Mouse (Mus musculus) c-Kit-positive CD71-positive TER-119-positive erythroid progenitor cells, embryonic 14.5 days (primary cell): Measurements from ENCODE around the gene Cilp2.

Experiments
- DNase-seq: peaks from one replicate; pipeline ENCODE4 v3.0.0-alpha.2; 2013; ENCODE audit warnings: low spot score

Cilp2 gene

DNA sequence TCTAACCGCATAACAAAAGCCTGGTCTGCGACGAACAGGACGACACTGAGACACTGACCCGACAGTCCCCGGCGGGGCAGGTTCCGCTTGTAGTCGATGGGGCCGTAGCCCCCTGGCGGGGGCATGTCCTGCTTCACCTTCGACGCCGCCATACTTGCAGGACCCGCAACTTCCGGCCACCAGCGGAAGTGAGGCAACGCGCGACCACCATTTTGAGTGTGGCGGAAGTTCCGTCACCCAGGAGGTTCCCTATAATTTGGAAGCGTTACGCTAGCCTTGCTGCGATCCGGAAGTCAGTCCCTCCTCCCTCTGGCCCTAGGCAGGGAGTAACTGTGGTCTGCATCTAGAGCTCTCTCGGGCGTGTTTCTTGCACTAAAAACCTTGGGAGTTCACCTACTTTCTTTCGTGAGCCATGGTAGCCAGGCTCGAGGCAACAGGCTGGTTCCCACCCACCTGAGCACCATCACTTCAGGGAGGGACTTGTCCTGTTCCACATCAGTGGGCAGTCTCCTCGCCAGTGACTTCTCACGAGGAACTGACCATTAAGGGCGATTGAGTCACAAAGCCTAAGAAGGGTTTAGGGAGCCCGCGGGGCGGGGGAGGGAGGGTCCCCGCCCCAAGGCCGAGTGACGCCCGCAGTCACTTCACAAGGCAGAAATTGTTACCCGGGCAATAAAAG is 14.1 kb upstream of the Cilp2 start:
- DNase-seq, result peak; percentile 95

DNA sequence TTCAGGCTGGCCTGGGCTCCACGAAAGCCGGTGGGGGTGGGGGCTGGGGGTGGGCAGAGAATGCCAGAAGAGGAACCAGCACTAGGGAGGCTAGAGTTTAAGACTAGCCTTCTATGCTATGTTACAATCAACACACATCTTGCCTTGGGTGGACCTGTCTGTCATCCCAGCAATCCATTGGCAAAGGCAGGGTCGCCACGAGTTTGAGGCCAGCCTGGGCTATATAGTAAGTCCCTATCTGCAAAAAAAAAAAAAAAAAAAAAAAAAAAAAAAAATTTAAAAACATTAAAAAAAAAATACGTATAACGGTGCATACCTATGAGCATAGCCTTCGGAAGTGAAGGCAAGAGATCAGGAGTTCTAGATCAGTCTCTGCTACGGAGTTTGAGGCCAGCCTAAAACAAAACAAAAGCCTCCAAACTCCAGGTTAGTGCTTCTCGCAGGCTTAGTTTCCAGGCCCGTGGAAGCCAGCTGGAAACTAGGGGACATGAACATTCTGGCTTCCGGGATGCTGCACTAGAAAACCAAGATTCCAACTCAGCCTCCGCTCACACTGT is 13.5 kb upstream of the Cilp2 start:
- DNase-seq, result no peak

DNA sequence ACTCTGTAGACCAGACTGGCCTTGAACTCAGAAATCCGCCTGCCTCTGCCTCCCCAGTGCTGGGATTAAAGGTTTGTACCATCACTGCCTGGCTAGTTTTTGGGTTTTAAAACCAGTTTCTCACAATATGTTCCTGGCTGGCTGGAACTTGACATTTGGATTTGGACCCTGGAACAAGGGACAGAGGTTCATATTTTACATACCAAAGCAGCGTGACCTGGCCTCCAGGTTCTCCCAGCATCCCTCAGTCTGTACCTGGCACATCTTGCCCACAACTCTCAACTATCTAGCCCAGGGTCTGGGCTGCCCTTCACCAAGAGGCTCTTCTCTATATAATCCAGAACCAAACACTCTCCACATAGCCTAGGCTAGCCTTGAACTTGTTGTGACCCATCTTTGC is 12.4 kb upstream of the Cilp2 start:
- DNase-seq, result no peak

DNA sequence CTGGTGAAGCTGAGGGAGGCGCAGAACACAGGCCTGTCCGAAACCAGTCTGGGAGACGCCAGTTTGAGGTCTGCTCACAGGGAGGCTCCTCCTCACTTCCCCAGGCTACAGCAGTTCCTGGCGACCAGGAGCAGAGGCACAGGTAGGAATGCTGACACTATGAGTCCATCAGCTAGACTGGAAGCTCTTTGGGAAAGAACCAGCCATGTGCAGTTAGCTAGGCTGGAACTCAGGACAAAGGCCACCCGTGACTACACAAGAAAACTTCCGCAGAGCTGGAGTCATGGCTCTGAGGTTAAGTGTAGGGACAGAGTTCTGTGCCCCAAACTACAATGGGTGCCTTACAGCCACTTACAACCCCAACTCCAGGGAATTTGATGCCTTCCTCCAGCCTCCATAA is 10.4 kb upstream of the Cilp2 start:
- no peak for DNase-seq

DNA sequence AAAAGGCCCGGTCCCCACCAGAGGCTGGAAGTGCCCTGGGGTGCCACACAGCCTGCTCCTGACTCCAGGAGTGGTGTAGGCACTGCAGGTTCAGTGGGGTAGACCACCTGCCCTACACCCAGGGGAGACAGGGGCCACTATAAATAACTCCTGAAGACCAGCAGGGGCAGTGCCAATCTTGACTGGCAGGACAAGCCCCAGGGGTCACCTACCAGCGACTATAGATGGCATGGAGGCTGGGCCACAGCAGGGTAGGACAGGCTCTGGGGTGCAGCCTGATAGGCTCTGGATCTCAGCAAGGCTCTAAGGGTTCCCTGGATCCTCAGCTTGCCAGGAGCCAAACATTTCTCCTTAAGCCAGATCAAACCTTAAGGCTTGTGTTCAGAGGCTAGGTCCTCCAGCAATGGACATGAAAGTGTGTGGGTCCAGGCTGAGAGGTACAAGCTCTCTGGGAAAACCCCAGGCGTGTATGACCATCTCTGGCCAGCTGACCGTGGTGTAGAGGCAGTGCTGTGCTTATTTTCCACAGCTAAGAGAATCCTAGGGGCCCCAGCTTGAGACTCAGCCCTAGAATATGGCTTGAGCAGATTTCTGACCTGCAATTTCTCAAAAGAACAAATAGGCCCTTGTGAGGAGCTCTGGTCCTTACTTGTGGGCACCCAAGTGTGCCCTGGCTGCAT is 8.4 kb upstream of the Cilp2 start:
- no peak for DNase-seq

DNA sequence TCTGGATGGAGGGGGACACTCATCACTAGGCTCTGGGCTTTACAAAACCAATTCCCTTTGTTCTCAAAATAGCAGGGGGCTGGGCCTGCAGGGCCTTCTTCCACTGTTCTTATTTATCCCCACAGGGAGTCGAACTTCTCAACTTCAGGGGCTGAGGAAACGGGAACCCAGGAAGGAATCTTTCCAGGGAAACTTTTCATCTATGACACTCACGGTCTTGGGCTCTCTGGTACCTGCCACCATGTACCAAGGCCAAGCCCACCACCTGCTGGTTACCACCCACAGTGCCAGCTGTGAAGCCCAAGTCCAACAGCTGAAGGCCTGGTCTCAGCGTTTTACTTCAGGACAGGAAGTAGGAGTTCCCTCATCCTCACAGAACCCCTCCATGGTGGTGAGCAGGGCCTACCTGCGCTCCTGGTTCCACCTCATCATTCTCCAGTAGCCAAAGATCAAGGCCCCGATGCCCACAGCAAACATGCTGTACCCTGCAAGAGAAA is 7.4 kb upstream of the Cilp2 start:
- DNase-seq, result no peak

DNA sequence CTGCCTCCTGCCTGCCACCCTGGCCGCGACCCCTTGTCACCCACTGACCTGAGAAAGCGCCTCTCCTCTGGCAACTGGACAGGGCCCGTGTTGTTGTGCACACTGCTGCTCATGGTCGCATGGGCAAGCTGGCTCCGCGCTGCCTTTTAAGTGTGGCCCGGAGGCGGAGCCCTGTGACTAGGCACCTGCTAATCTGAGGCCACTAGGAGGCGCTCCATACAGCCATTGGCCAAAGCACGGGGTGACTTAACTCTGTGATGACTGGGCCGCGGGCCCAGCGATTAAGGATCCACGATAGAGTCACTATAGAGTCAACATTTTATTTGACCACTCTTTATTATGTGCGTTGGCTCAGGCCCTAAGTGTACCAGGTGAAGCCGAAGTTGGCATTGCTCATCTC is 6.4 kb upstream of the Cilp2 start:
- peak; percentile 62 for DNase-seq

DNA sequence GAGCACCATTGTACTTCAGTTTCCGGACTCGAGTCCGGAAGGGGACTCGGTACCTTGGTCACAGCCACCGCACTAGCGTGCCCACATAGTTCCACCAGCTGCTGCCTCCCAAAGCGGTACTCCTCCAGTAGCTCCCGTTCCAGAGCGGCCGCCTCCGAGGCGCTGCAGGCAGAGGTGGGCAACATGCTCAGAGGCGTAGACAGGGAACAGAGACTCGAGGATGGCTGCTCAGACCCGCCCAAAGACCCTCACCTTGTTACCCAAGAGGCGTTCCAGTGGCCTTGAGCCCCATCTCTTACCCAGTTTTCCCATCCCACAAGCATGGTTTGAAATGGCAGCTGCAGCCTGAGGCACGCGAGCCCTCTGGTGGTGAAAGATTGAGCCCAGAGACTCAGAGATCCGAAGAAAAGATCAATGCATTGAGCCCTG is 3.3 kb upstream of the Cilp2 start:
- peak; percentile 34 for DNase-seq

DNA sequence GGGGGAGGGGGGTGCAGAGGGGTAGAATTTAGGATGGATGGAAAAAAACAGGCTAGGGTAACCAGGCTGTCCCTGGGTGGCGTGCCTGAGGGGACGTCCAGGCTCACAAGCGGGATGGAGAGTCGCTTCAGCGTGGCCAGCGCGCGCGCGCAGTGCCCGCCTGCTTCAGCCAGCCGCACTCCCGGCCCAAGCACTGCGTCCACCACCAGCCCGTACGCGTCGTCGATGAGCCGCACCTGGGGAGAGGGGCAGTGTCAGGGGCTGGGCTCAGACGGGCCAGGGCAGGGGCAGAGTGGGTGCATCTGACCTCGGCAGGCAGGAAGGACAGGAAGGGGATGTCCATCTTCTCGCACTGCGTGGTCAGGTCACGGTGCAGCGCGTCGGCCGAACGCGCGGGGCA is 1.4 kb upstream of the Cilp2 start:
- no peak for DNase-seq

DNA sequence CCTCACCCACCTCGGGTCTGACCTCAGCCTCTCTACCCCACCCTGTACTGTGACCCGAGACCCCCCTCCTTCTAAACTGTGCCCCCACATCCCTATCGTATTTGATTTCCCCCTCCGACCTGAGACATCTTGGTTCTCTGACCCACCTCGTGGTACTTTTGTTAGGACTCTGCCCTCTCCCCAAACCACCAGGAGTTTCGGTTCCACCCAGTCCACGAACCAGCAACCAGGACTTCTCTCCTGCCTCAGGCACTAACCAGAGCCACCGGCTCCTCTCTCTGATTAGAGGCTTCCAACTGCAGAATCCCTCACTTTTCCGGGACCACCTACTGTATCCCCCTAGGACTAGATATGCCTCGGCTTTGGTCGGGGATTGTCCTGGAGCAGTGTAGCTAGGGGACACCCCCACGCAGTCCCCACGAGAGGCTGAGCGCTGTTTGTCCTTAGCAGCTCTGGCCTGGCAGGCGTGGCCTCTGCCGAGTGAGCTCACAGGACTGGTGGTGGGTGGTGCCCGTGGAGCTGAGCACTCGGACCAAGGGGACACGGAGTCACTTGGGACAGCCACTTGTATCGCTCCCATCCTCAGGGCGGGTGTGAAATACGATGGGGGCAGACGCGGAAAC is 868 bp upstream of the Cilp2 start:
- no peak for DNase-seq

DNA sequence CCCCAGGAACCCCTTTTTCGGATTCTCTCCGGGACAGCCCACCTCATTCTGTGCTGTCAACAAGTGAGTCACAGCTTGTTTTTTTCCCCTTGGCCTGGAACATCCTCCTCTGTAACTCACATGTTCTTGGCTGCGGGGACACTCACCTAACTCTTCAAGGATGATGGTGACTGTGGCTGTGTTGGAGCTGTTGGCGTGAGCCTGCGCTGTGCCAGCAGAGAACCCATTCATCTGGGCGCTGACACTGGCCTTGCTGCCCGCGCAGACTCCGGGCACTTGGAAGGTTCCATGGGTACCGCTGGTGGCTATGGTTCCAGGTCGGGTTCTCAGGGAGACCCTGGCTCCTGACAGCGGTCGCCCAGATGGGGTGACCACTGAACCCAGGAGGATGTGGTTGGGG is 3.3 kb downstream of the Cilp2 start:
- no peak for DNase-seq

DNA sequence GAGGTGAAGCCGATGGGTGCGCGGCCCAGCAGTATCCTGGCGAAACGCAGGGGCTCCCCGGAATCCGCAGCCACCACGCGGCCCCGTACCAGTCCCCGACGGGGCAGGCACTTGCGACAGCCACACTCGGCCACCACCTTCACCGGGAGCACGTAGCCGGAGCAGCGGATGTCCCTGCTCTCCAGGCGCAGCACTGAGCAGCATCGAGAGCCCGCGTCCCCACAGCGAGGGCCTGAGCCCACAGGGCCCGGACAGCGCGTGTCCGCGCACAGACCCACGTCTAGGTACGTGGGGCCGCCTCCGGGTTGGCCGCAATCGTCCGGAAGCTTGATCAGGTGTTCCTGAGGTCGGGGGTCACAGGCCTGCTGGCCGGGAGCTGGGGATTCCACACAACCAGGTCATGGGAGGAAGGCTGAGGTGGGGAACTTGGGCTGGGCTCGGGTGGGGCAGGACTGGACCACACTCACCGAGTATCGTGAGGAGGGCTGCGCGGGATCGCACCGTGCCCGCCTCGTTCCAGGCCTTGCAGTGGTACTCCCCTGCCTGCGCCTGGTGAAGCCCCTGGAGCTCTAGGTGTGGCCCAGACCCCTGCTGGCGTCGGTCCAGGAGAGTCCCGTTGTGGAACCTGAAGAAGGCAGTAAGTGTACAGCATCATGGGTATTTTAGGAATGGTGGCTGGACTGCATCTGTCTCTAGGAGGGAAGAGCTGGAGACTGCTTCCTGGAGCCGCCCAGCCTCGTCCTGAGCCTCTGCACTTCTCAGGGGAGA is 4.5 kb downstream of the Cilp2 start:
- DNase-seq, result no peak

DNA sequence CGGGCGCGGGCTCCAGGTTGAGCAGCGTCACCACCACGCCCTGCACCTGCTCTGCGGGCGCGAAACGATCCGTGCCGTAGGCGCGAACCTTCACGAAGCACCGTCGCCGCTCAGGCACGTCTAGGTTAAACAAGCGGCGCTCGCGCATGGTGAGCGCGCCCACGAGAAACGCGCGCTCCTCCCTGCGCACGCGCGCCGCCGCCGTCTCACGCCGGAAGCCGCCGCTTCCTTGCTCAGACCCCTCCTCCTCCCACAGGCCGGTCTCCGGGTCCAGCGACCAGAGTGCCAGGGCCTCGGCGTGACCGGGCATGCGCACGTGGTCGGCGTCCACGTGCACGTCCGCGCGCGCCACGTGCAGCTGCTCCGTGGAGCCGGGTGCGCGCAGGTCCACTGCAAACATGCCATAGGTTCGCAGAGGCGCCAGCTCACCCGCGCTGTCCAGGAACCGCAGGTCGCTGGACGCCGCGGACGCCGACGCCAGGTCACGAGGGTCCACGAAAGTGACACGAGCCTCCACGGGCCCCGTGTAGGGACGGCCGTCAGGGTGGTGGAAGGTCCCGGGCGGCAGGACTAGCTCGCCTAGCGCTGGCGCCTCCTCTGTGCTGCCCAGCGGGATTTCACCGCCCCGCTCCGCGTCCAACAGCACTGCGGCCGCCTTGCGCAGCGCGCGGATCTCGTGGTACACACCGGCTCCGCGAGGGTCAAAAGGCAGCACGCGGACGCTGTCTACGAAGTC is 5.3 kb downstream of the Cilp2 start:
- DNase-seq, result no peak

DNA sequence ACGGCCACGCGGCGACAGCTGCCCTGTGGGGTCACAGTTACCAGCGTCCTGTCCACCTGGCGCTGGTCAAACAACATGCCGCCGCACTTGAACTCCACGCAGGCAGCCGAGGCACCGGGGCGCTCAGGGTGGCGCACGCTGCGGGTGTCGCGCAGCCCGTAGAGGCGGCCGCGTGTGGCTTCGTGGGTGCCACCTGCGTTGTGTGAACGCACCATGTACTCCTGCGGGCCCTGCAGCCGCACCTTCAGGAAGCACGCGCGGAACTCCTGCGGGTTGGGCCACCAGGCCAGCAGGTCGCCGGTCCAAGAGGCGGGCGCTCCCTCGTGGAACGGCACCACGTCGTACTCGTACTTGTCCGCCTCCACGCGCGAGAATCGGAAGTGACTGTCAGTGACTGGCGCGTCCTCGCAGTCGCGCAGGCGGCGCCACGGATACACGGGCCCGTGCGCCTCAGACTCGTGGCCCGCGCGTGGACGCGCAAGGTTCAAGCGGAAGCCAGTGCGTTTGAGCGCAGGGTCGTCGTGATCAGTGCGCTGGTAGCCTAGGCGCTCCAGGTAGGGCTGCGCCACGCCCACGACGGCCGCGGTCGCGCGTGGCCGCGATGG is 6.1 kb downstream of the Cilp2 start:
- DNase-seq, result no peak

DNA sequence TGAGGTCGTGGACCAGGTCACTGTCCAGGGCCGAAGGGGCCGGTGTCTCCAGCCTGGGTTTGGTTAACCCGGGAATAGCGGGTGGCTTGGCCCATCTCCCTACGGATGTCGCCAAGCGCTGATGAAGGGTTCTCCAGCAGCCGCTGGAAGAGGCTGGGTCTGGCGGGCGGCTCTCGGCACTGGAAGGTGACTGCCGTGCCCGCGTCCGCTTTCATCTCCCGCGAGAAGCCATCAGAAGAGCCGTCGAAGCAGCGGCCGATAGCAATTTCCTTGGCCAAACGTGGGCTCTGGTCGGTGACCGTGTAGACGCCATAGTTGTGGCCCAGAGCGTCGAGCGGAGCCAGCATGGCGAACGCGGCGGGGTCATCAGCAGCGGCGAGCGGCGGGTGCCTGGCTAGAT is 6.6 kb downstream of the Cilp2 start:
- no peak for DNase-seq

DNA sequence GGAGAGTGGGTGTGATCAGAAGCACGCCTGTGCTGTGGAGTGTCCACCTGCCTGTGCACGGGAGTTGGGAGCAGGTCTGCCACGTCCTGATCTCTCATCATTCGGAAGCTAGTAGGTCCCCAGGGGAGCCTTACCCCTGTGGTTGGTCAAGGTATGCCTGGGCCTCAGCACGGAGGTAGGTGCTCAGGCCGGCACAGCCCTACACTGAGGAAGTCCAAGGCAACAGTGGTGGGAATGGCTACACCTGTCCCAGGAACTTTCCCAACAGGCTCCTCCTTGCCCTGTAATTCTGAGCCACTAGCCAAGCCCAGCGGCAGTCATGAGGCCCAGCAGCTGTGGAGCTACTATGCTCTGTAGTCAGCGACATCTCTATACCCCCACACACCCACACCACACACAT is 7.8 kb downstream of the Cilp2 start:
- DNase-seq, result no peak

DNA sequence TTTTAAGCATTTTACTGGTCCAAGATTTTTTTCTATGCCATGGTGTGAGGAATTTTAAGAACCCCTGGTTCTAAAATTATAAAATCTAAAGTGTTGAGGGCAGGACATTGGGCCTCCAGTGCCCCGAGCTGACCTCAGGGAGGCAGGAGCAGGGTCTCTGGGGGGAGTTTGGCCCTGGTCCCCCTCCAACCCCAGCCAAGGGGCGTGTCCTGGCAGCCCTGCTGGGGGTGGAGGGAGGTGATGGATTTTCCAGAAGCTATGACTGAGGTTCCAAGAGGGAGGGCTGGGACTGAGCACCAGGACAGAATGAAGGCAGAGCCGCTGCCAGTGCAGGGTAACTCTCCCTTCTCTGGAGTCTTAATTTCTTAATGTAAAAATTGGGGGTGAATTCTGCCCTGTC is 9.5 kb downstream of the Cilp2 start:
- no peak for DNase-seq

DNA sequence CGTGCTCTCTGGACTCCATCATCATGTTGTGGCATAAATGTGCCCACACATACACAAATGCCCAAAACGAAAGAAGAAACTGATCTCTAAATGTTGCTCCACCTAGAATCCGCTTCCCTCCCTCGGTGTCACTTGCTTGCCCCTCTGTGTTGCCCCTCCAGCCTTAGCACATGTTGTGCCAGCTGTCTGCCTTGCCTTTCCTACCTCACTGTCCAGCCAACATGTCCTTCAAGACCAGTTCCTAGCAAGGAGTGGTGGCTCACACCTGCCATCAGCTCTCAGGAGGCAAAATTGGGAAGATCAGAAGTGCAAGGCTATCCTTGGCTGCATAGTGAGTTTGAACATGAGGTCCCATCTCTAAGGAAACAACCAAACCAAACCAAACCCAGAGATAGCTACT is 10.1 kb downstream of the Cilp2 start:
- no peak for DNase-seq

DNA sequence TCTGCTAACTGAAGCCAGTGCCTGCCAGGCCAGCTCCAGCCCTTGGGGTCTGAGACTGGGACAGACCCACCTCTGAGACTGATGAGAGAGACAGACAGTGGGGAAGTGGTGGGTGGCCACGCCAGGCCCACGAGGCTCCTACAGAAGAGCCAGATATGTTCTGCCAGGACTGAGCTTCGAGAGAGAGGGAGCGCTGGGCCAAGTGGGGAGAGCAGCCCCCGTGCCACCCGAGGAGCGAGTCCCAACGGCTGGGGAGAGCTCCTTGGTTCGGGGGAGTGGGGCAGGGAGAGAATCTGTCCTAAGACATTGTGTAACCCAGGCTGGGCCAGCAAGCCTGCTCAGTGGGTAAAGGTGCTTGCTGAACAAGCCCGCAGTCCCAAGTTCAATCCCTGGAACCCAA is 10.5 kb downstream of the Cilp2 start:
- no peak for DNase-seq

DNA sequence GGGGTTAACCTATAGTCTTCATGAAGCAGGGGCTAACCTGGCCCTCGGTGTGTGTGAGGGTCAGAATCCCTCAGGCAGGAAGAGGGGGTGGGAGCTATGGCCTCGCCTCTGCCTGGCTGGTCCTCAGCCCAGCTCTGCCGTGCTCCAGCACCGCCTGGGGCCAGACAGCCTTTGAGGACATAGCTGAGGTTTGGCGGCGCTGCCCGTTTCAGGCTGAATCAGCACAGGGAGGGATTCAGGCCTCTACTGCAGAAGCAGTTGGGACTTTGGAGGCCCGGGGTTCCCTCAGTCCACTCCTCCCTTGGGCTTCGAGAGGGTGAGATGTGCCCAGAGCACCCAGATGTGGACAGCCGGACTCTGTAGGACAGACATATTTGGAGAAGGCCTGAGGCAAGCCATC is 11.4 kb downstream of the Cilp2 start:
- DNase-seq, result no peak

DNA sequence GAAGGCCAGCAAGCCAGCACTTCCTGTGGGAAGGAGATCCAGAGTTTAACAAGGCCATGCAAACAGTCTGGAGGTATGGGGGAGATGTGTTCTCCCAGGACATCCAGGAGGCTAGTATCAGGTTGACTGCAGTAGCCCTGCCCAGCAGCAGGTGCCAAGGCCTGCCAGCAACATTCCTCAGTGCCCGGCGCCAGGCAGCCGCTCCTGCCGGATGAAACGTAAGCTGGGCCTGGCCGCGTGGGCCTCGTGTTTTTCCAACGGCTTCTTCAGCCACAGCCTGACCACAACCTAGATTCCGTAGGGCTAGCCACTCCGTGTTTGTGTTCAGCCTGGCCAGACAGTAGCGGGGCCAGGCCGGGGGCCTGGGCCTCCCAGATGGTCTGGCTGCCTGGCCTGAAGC is 12.8 kb downstream of the Cilp2 start:
- DNase-seq, result no peak
